Mouse (Mus musculus) gastrocnemius, postnatal 10 days (tissue): ENCODE measurements at regions not wholly inside any gene's neighbourhood (a gene's known extent, or its start where the extent isn't known, plus 50 kb on each side); places are given as distances from the start of the nearest gene placed in this dataset.

Source experiments
- DNase-seq: peaks from one replicate; pipeline ENCODE4 v3.0.0; 2021; ENCODE audit warnings: mixed read lengths

DNA sequence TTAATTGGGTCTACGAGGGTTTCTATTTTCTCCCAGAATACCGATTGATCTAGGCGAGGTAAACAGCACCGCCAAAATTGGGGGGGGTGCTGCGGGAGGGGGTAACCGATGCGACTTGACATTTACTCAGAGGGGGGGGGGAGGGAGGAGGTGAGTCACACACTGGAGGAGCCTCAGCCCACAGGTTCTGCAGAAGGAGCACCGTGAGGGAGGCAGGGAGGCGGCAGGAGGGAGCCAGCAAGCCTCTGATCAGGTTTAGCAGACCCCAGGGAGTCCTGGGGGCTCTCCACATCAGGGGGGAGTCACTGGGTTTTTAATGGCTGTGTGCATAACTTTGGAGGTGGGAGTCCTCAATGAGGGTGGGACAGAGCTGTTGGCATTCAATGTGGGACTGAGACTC, 51.3 kb upstream of the Ier5l start:
- DNase-seq, result no peak

DNA sequence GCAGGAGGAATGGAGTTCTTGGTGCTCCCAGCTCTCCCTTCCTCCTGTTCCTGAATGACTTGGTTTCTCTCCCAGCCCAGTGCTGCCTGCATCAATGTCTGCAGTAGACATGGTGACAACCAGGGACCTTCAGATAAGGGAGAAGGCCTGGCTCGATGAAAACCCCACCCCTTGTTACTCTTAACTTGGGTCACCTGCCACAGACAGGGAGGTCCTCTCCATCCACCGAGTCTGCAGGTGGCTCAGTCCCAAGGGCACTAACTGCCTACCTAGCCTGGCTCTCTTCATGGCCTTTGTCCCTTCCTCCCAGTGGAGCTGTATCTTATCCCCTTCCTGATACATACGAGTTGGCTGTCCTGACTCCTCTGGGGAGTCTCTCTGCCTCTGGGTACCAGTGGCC, 51.8 kb upstream of the Ier5l start:
- DNase-seq, result no peak

DNA sequence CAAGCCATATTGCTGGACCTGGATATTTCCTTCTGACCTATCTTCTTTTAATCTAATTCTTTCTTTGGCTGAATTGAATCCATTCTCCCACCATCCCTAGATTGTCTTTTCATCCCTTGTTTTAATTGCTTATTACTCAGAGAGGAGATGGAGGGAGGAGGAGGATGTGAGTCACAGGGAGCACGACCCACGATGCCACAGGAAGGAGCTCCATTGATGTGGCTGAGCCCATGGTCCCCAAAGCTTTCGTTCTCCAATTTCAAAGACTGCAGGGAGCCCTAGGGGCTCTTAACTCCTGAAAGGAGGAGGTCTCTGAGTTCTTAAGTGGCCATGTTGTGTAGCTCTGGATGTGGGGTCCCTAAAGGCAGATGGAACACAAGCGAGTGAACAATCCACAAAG, 53.5 kb upstream of the Ier5l start:
- no peak for DNase-seq

DNA sequence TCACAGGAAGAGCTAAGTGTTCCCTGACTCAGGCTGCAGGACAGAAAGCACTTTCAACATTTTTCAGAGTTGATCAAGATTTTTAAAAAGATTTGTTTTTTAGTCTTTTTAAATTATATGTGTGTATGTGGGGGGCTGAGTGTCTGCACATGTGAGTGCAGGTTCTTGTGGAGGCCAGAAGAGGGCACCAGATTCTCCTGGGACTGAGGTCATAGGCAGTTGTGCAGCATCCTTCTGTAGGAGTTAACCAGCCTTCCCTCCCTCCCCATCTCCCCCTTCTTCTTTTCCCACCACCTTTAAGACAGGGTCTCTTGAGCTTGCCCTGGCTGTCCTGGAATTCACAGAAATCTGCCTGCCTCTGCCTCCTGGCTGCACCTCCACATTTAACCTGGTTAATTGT, 58.9 kb upstream of the Ier5l start:
- no peak for DNase-seq

DNA sequence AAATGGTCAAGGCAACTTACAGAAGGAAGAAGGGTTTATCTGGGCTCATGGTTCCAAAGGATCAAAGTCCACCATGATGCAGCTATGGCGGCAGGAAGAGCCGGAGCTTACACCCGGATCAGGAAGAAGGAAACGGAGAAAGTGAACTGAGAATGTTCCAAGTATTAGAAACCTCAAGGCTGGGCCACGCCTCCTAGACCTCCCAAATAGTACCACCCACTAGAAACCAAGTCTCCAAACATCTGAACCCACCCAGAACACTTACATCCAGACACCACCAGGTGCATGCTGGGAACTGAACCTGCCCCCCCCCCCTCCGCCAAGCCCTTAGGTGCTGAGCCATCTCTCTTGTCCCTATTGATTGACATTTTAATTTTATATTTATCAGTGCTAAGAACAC, 59.3 kb upstream of the Ier5l start:
- DNase-seq, result no peak

DNA sequence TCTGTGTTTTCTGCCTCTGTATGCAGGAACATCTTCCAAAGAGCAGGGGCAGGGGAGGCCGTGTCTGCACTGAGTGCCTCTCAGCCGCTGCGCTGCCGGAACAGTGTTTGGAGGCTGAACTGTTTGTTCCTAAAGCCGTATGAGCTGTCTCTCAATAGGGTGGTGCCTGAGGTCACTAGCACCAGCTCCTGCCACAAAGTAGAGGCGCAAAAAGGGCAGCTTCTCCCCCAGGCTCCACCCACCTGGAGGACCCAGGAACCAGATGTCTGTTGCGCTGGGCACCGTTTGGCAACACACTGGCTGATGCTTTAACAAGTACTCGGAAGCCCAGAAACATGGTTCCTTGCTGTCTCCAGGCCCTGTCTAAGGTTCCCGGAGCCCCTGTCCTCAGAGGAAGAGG, 60.4 kb upstream of the Cstad start:
- DNase-seq, result no peak

DNA sequence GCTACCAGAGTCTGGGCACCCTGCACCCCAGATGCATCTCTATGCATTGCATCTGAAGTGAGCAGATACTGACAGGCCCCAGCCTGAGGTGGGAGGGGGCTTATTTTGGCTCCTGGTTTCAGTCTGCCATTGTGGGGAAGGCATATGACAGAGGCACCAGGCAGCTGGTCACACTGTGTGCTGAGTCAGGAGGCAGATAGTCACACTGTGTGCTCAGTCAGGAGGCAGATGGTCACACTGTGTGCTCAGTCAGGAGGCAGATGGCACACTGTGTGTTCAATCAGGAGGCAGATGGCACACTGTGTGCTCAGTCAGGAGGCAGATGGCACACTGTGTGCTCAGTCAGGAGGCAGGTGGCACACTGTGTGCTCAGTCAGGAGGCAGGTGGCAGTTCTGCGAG, 55.5 kb upstream of the Cstad start:
- no peak for DNase-seq

DNA sequence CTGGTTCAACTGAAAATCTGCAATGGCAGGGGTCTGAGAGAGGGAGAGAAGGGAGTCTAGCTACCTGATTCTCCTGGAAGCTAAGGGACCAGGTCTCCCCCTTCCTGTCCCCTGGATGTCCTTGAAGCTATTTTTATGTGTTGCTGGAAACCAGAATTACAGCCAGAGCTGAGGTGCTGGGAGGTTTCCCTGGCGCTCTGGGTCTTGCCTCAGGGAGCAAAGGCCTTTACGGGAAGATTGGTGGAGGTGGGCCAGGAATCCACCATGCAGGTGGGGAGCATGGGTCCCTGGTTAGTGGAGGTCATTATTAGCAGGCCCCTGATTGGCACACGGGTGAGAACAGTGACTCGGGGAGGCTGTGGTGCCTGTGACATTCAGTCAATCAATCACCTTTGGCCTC, 53.3 kb upstream of the Cstad start:
- no peak for DNase-seq

DNA sequence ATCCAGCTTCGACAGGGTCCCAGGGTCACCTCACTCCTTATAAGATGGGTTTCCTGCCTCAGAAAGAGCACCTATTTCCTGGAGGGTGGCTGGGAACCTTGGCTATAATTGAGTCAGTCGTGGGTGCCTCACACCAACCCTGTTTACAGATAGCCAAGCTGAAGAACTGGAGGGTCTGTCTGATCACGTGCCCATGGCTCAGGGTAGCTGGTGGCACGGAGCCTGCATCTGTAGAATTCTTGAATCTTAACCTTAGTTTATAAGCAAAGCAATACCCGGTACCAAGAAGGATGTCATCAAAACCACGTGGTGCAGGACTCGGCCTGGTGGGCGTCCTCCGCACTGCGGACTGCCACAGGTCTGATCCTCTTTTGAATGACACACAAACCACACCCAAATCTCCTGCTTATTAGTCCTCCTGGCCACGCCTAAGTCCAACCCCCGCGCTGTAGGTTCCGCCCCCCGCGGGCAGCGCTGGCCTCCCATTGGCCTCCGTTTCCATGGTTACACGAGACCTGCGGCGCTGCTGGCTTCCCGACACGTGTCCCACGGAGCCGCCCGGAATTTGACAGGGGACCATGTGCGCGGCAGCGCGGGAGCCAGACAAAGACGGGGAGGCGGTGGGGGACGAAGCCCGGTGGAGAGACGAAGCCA, 49.9 kb upstream of the Cstad start:
- DNase-seq, result peak; percentile 79
